Mouse (Mus musculus) midbrain, embryonic 14.5 days (tissue): Measurements from ENCODE around the gene Psmc2. TPM values are rescaled to one million over a fixed set of nuclear protein-coding genes. Genes with fewer than 3 reads are reported as not detected.

ENCODE experiments used
- ATAC-seq: fragments of 200-750 bp; cut with Nextera tagmentation; 2 replicates; pipeline ENCODE4 v1.8.0; 2017; ENCODE audit warnings: moderate number of reproducible peaks, moderate library complexity; ENCODE audit not compliant: low FRiP score, low TSS enrichment
- DNase-seq: peaks from one replicate; pipeline ENCODE4 v3.0.0-alpha.2; 2015
- H3K27ac ChIP-seq: fragments of 300-500 bp; sonication (generic); replicated peaks from 2 replicates; pipeline ENCODE4 v1.5.1; 2014; ENCODE audit warnings: mild to moderate bottlenecking, low read depth, low read length, moderate library complexity
- H3K27me3 ChIP-seq: fragments of 300-500 bp; sonication (generic); 2 replicates; pipeline ENCODE4 v1.6.1; 2014; ENCODE audit warnings: low read length, control low read depth, mixed read lengths; ENCODE audit not compliant: control insufficient read depth, insufficient read depth
- H3K36me3 ChIP-seq: fragments of 300-500 bp; sonication (generic); 2 replicates; pipeline ENCODE4 v1.6.1; 2014; ENCODE audit warnings: low read length, control low read depth; ENCODE audit not compliant: control insufficient read depth, insufficient read depth
- H3K4me1 ChIP-seq: fragments of 300-500 bp; sonication (generic); 2 replicates; pipeline ENCODE4 v1.6.1; 2014; ENCODE audit warnings: mild to moderate bottlenecking, antibody characterized with exemption, low read length, control low read depth; ENCODE audit not compliant: control insufficient read depth, insufficient read depth
- H3K4me2 ChIP-seq: fragments of 300-500 bp; sonication (generic); 2 replicates; pipeline ENCODE4 v1.6.1; 2014; ENCODE audit warnings: mild to moderate bottlenecking, low read length, moderate library complexity
- H3K4me3 ChIP-seq: fragments of 300-500 bp; sonication (generic); replicated peaks from 2 replicates; pipeline ENCODE4 v1.5.1; 2014; ENCODE audit warnings: low read depth, low read length
- H3K9ac ChIP-seq: fragments of 300-500 bp; sonication (generic); replicated peaks from 2 replicates; pipeline ENCODE4 v1.6.1; 2014; ENCODE audit warnings: mild to moderate bottlenecking, low read length, moderate library complexity
- H3K9me3 ChIP-seq: fragments of 300-500 bp; sonication (generic); 2 replicates; pipeline ENCODE4 v1.6.1; 2016; ENCODE audit warnings: low read length, control low read depth, mixed read lengths; ENCODE audit not compliant: control insufficient read depth
- WGBS: fragments of 180-500 bp; shearing (Covaris S2); extraction: QIAGEN DNeasy Blood & Tissue Kit; methylation state at CpG from one replicate; pipeline ENCODE4 v1.1.7; 2014; 5-methylcytosine and 5-hydroxymethylcytosine counted together
- polyA plus RNA-seq: library from polyadenylated mRNA; unstranded; fragments of >200 nt; fragmentation: Nextera tagmentation; extraction: Ambion mirVana; gene quantifications from 2 replicates; pipeline ENCODE4 v1.2.1, GENCODE M21; 2014

The Psmc2 gene
- polyA plus RNA-seq, 1 experiment from 2014 or later, result 187 TPM

GRCm38 (mm10) chr5:21789061-21789460 is 4.0 kb downstream of the Psmc2 start:
- no peak overlapping the region for H3K4me3 ChIP-seq
- no peaks in the 10 kb centered on the region for H3K36me3 ChIP-seq
- 77% methylated on average over 5 of the region's 5 CpGs for WGBS
- no peak overlapping the region for H3K9ac ChIP-seq
- no peak for ATAC-seq
- peaks cover 17% of the 10 kb centered on the region for H3K4me1 ChIP-seq
- no peak for DNase-seq
- no peaks in the 10 kb centered on the region for H3K9me3 ChIP-seq
- H3K27me3 ChIP-seq, result no peaks in the 10 kb centered on the region
- H3K4me2 ChIP-seq, result no peak overlapping the region
- no peak overlapping the region for H3K27ac ChIP-seq

- no peak overlapping the region for H3K4me3 ChIP-seq
- H3K36me3 ChIP-seq, result peaks cover 21% of the 10 kb centered on the region
Observed at GRCm38 (mm10) chr5:21792166-21792565, 7.1 kb downstream of the Psmc2 start.

GRCm38 (mm10) chr5:21802907-21803306 is 17.8 kb downstream of the Psmc2 start:
- no peak for DNase-seq
- no peak overlapping the region for H3K4me3 ChIP-seq
- no peaks in the 10 kb centered on the region for H3K27me3 ChIP-seq
- no peak overlapping the region for H3K27ac ChIP-seq
- H3K9me3 ChIP-seq, result no peaks in the 10 kb centered on the region
- H3K9ac ChIP-seq, result no peak overlapping the region
- H3K36me3 ChIP-seq, result peaks cover 61% of the 10 kb centered on the region
- no peak overlapping the region for H3K4me2 ChIP-seq
- 96% methylated on average over 9 of the region's 9 CpGs for WGBS
- H3K4me1 ChIP-seq, result no peaks in the 10 kb centered on the region
- no peak for ATAC-seq

More at GRCm38 (mm10) chr5:21792166-21792565, 7.1 kb downstream of the Psmc2 start:
- H3K4me2 ChIP-seq, result no peak overlapping the region
- no peaks in the 10 kb centered on the region for H3K27me3 ChIP-seq
- no peaks in the 10 kb centered on the region for H3K9me3 ChIP-seq
- DNase-seq (no peak), ATAC-seq (no peak)
- no peak overlapping the region for H3K27ac ChIP-seq
- H3K9ac ChIP-seq, result no peak overlapping the region
- peaks cover 11% of the 10 kb centered on the region for H3K4me1 ChIP-seq

GRCm38 (mm10) chr5:21803691-21804188 is 18.7 kb downstream of the Psmc2 start:
- Histone ChIP-seq H3K27ac (no peak overlapping the region), H3K9ac (no peak overlapping the region), H3K4me3 (no peak overlapping the region), H3K36me3 (peaks cover 55% of the 10 kb centered on the region), H3K4me1 (no peaks in the 10 kb centered on the region), H3K4me2 (no peak overlapping the region), H3K9me3 (no peaks in the 10 kb centered on the region), H3K27me3 (no peaks in the 10 kb centered on the region)
- DNase-seq (no peak), ATAC-seq (no peak)
- WGBS, result 91% methylated on average over 12 of the region's 12 CpGs

- no peak overlapping the region for H3K27ac ChIP-seq
- no peak overlapping the region for H3K4me2 ChIP-seq
- peaks cover 45% of the 10 kb centered on the region for H3K36me3 ChIP-seq
- H3K4me3 ChIP-seq, result no peak overlapping the region
- 89% methylated on average over 4 of the region's 4 CpGs for WGBS
- H3K27me3 ChIP-seq, result no peaks in the 10 kb centered on the region
- no peak for DNase-seq
- H3K4me1 ChIP-seq, result no peaks in the 10 kb centered on the region
- no peak overlapping the region for H3K9ac ChIP-seq
- ATAC-seq, result no peak
- no peaks in the 10 kb centered on the region for H3K9me3 ChIP-seq
Observed at GRCm38 (mm10) chr5:21804837-21805236, 19.8 kb downstream of the Psmc2 start.

- no peak overlapping the region for H3K27ac ChIP-seq
- no peaks in the 10 kb centered on the region for H3K9me3 ChIP-seq
- H3K4me1 ChIP-seq, result no peaks in the 10 kb centered on the region
- H3K9ac ChIP-seq, result no peak overlapping the region
- no peak overlapping the region for H3K4me3 ChIP-seq
- no peak overlapping the region for H3K4me2 ChIP-seq
- no peaks in the 10 kb centered on the region for H3K27me3 ChIP-seq
- WGBS, result 78% methylated on average over 10 of the region's 10 CpGs
- H3K36me3 ChIP-seq, result no peaks in the 10 kb centered on the region
- no peak for DNase-seq
- ATAC-seq, result no peak
Observed at GRCm38 (mm10) chr5:21810924-21811323, 25.8 kb downstream of the Psmc2 start.

GRCm38 (mm10) chr5:21813994-21814393 is 28.9 kb downstream of the Psmc2 start:
- H3K27ac ChIP-seq, result no peak overlapping the region
- H3K36me3 ChIP-seq, result no peaks in the 10 kb centered on the region
- DNase-seq (peak; percentile 39), ATAC-seq (no peak)
- no peaks in the 10 kb centered on the region for H3K4me1 ChIP-seq
- H3K9ac ChIP-seq, result no peak overlapping the region
- no peak overlapping the region for H3K4me2 ChIP-seq
- 54% methylated on average over 1 of the region's 1 CpGs for WGBS
- H3K4me3 ChIP-seq, result no peak overlapping the region
- no peaks in the 10 kb centered on the region for H3K27me3 ChIP-seq
- H3K9me3 ChIP-seq, result no peaks in the 10 kb centered on the region

- DNase-seq (peak; percentile 20), ATAC-seq (no peak)
- Histone ChIP-seq H3K9ac (no peak overlapping the region), H3K4me3 (no peak overlapping the region), H3K9me3 (no peaks in the 10 kb centered on the region), H3K4me1 (0 out of 2 replicates have a peak, but pooled peaks cover 4% of the 10 kb centered on the region), H3K36me3 (no peaks in the 10 kb centered on the region), H3K27me3 (no peaks in the 10 kb centered on the region), H3K4me2 (no peak overlapping the region), H3K27ac (no peak overlapping the region)
- WGBS, result 10% methylated on average over 7 of the region's 7 CpGs
Observed at GRCm38 (mm10) chr5:21826370-21826769, 41.3 kb downstream of the Psmc2 start.

GRCm38 (mm10) chr5:21827643-21828042 is 42.6 kb downstream of the Psmc2 start:
- Histone ChIP-seq H3K27me3 (no peaks in the 10 kb centered on the region), H3K9ac (no peak overlapping the region), H3K27ac (no peak overlapping the region), H3K9me3 (no peaks in the 10 kb centered on the region), H3K4me1 (0 out of 2 replicates have a peak, but pooled peaks cover 4% of the 10 kb centered on the region), H3K4me2 (no peak overlapping the region), H3K4me3 (no peak overlapping the region), H3K36me3 (no peaks in the 10 kb centered on the region)
- DNase-seq (no peak), ATAC-seq (no peak)
- 28% methylated on average over 6 of the region's 6 CpGs for WGBS
